Mouse (Mus musculus): Measurements from ENCODE around the gene Myl7.

Myl7 gene

GRCm38 (mm10) chr11:5846639-5847345, 51.8 kb downstream of the Myl7 start:
- Histone ChIP-seq H3K36me3 (ENCODE audit: control insufficient read depth, insufficient read depth, low read length, poor library complexity, severe bottlenecking) (no peaks in the 10 kb centered on the region), H3K27me3 (ENCODE audit: control insufficient read depth, insufficient read depth, low read length, poor library complexity, severe bottlenecking) (no peaks in the 10 kb centered on the region)
- no peak for DNase-seq (ENCODE audit: low read depth, low spot score)
